Comparison of ENCODE assay signal across 15 mouse cellular contexts in the genomic region with DNA sequence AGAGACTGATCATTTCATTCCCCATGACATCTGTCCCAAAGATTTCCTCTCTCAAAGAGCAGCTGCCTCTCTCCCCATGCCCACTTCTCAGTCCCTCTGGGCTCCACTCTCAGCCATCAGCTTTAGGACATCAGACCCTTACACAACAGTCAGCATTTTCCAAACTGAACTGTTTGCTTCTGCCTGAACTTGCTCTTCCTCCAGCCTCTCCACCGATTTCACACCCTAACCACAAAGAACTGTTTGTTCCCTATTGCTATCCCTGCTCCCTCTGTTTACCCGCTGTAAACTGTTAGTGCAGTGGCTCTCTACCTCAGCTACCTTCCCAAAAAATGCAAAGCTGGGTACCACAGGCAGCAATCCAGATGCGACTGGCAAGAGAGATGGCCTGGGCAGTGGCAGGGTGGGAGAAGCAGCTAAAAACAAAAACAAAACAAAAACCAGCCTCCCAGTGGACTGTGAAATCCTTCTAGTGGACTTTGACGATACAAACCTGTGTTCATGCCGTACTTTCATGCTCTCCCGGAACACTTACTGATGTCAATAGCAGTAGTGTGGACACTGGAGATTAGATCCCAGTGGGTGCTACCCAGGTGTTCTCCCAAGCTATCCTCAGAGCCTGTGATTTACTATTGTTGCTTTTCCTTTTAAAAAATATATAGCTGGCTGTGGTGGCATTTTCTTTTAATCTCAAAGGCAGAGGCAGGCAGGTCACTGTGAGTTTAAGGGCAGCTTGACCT.
"Had no signal": no experiment of that assay in that cellular context is flagged by ENCODE, and none has a peak within 500 bp of the region (broad histone marks: within the 10 kb centered on the region; RNA-seq: fewer than 3 reads in every experiment).

No protein-coding gene starts in this region.

- H3K36me3 ChIP-seq: kidney, embryonic 15.5 days; limb, embryonic 15.5 days; liver, embryonic 15.5 days; midbrain, embryonic 10.5 days; neural tube, embryonic 12.5 days had no signal

- H3K9ac ChIP-seq: kidney, embryonic 15.5 days; limb, embryonic 15.5 days; liver, embryonic 15.5 days; lung, embryonic 14.5 days; neural tube, embryonic 12.5 days had no signal

- H3K4me1 ChIP-seq: kidney, embryonic 15.5 days; limb, embryonic 15.5 days; liver, embryonic 15.5 days; midbrain, embryonic 10.5 days; neural tube, embryonic 12.5 days had no signal

- H3K4me2 ChIP-seq: kidney, embryonic 15.5 days; limb, embryonic 15.5 days; liver, embryonic 15.5 days; lung, embryonic 14.5 days; neural tube, embryonic 12.5 days had no signal

- DNase-seq: kidney, adult 2 months; kidney, postnatal 14 days; layer of hippocampus, postnatal 36 days; lung, embryonic 14.5 days; lung, postnatal 36 days; midbrain, embryonic 14.5 days; right cerebral cortex, postnatal 14 days; thymus, postnatal 36 days had no signal

- H3K27me3 ChIP-seq: kidney, embryonic 15.5 days; limb, embryonic 15.5 days; liver, embryonic 15.5 days; neural tube, embryonic 12.5 days had no signal

- ATAC-seq: intestine, embryonic 16.5 days had no signal

- H3K27ac ChIP-seq: kidney, embryonic 15.5 days; limb, embryonic 15.5 days; liver, embryonic 15.5 days; midbrain, embryonic 10.5 days; neural tube, embryonic 12.5 days; stomach, postnatal 0 days had no signal

- H3K4me3 ChIP-seq: kidney, embryonic 15.5 days; limb, embryonic 15.5 days; liver, embryonic 15.5 days; midbrain, embryonic 10.5 days; neural tube, embryonic 12.5 days had no signal

- H3K9me3 ChIP-seq: kidney, embryonic 15.5 days; limb, embryonic 15.5 days; liver, embryonic 15.5 days; midbrain, embryonic 10.5 days; neural tube, embryonic 12.5 days had no signal
